Mouse (Mus musculus): ENCODE measurements at regions not wholly inside any gene's neighbourhood (a gene's known extent, or its start where the extent isn't known, plus 50 kb on each side); places are given as distances from the start of the nearest gene placed in this dataset.

DNA sequence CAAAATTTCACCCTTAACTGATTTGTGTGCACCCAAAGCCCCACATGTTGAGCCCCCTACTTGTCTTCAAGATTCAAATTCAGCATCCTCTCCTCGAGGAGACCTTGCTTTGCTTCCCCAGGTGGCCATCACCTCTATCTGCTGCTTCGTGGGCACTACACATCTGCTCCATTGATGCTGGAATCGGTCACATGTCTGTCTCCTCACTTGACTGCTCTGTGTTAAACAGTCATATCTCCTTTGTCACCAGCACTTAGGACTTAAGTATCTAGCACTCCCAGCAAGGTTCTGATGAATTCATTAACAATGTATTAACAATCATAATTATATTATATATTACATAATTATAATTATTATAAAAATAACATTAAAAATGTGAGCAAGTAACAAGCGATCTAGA lies 192.9 kb downstream of the Atp23 start:
- TF ChIP-seq CTCF (IDR thresholded peaks at IDR 0.05; ENCODE audit: borderline replicate concordance, insufficient read depth, low read depth, low read length): no peak
- TF ChIP-seq POLR2A (IDR thresholded peaks at IDR 0.05; ENCODE audit: borderline replicate concordance, insufficient read depth, low read length): no peak

Data from cerebellum, adult 2 months (tissue).